Mouse (Mus musculus) hindbrain, postnatal 0 days (tissue): ENCODE data around the gene Cirbp. TPM values are rescaled to one million over a fixed set of nuclear protein-coding genes. Genes with fewer than 3 reads are reported as not detected.

Experiments
- ATAC-seq: fragments of 200-750 bp; cut with Nextera tagmentation; 2 replicates; pipeline ENCODE4 v1.8.0; 2017; ENCODE audit warnings: mild to moderate bottlenecking, moderate TSS enrichment, moderate library complexity
- DNase-seq: peaks from one replicate; pipeline ENCODE4 v3.0.0-alpha.2; 2015; ENCODE audit warnings: low spot score
- H3K27ac ChIP-seq: fragments of 300-500 bp; sonication (generic); 2 replicates; pipeline ENCODE4 v1.5.1; 2014; ENCODE audit warnings: mild to moderate bottlenecking
- H3K27me3 ChIP-seq: fragments of 300-500 bp; sonication (generic); 2 replicates; pipeline ENCODE4 v1.6.1; 2014; ENCODE audit warnings: low read length, mixed read lengths; ENCODE audit not compliant: insufficient read depth
- H3K36me3 ChIP-seq: fragments of 300-500 bp; sonication (generic); 2 replicates; pipeline ENCODE4 v1.6.1; 2014; ENCODE audit warnings: low read length, mixed read lengths; ENCODE audit not compliant: insufficient read depth
- H3K4me1 ChIP-seq: fragments of 300-500 bp; sonication (generic); 2 replicates; pipeline ENCODE4 v1.6.1; 2014; ENCODE audit warnings: antibody characterized with exemption, low read length, mixed read lengths; ENCODE audit not compliant: insufficient read depth
- H3K4me2 ChIP-seq: fragments of 300-500 bp; sonication (generic); 2 replicates; pipeline ENCODE4 v1.6.1; 2014; ENCODE audit warnings: low read depth, mild to moderate bottlenecking, low read length, moderate library complexity, mixed read lengths
- H3K4me3 ChIP-seq: fragments of 300-500 bp; sonication (generic); 2 replicates; pipeline ENCODE4 v1.5.1; 2014; ENCODE audit warnings: low read length
- H3K9ac ChIP-seq: fragments of 300-500 bp; sonication (generic); replicated peaks from 2 replicates; pipeline ENCODE4 v1.6.1; 2014; ENCODE audit warnings: mild to moderate bottlenecking, low read length, moderate library complexity, mixed read lengths
- H3K9me3 ChIP-seq: fragments of 300-500 bp; sonication (generic); 2 replicates; pipeline ENCODE4 v1.6.1; 2016; ENCODE audit warnings: low read length, mixed read lengths
- CTCF ChIP-seq: IDR thresholded peaks from 2 replicates; pipeline ENCODE4 v1.5.1; 2016; ENCODE audit warnings: antibody characterized with exemption, control low read depth, low read depth
- WGBS: fragments of 180-500 bp; shearing (Covaris S2); extraction: QIAGEN DNeasy Blood & Tissue Kit; methylation state at CpG from one replicate; pipeline ENCODE4 v1.1.7; 2014; 5-methylcytosine and 5-hydroxymethylcytosine counted together
- polyA plus RNA-seq: library from polyadenylated mRNA; unstranded; fragments of >200 nt; fragmentation: Nextera tagmentation; extraction: Ambion mirVana; gene quantifications from 2 replicates; pipeline ENCODE4 v1.2.1, GENCODE M21; 2015
- total RNA-seq: library from RNA; depleted of rRNA; stranded (reverse); fragments of >200 nt; gene quantifications from 2 replicates; pipeline ENCODE4 v1.2.3, GENCODE M21; 2014

Cirbp gene
- total and polyA plus RNA-seq, 2 experiments from 2014 or later, result 257 to 730 TPM

DNA sequence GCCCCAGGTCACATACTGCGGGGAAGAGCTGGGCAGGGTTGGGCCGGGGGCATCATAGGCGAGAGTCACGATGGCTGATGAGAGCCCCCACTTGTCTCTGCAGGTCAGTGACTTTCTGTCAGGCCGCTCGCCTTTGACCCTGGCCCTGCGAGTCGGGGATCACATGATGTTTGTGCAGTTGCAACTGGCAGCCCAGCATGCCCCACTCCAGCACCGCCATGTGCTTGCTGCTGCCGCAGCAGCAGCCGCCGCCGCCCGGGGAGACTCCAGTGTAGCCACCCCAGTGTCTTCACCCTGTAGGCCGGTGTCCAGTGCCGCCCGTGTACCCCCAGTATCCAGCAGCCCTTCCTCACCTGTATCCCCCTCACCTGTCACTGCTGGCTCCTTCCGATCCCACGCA lies 12.1 kb upstream of the Cirbp start:
- TF ChIP-seq CTCF, result no peak
- Histone ChIP-seq H3K27me3 (no peaks in the 10 kb centered on the region), H3K4me1 (peaks cover 19% of the 10 kb centered on the region; the same call in 1 of the 2 replicates), H3K27ac (peak overlapping the region; percentile 96; the same call in 1 of the 2 replicates), H3K9me3 (no peaks in the 10 kb centered on the region), H3K4me2 (peak overlapping the region; percentile 89), H3K36me3 (peaks cover 40% of the 10 kb centered on the region), H3K4me3 (no peak overlapping the region), H3K9ac (peak overlapping the region; percentile 99; the same call in 1 of the 2 replicates)
- ATAC-seq, result no peak
- WGBS, result 80% methylated on average over 19 of the region's 19 CpGs
- DNase-seq, result no peak

DNA sequence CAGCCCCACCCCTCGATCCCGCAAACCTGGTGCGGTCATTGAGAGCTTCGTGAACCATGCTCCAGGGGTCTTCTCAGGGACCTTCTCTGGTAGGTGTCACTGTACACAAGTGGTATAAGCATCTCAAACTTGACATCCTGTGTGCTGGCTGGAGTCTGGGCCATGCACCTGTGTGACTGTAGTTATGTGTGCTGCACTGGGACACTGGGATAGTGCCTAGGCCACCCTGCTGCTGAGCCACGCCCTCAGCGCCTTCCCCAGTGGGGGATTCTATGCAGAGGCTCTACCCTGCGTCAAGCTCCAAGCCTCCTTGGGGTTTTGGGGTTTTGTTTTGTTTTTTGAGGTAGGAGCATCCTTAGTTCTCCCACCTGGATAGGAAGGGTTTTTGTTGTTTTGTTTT lies 11.4 kb upstream of the Cirbp start:
- TF ChIP-seq CTCF, result no peak
- peak overlapping the region; percentile 96; the same call in 1 of the 2 replicates for H3K27ac ChIP-seq
- no peak for DNase-seq
- H3K9me3 ChIP-seq, result no peaks in the 10 kb centered on the region
- no peak overlapping the region for H3K4me2 ChIP-seq
- WGBS, result 75% methylated on average over 7 of the region's 7 CpGs
- peaks cover 19% of the 10 kb centered on the region; the same call in 1 of the 2 replicates for H3K4me1 ChIP-seq
- H3K36me3 ChIP-seq, result peaks cover 40% of the 10 kb centered on the region
- no peak overlapping the region for H3K9ac ChIP-seq
- ATAC-seq, result no peak
- no peak overlapping the region for H3K4me3 ChIP-seq
- no peaks in the 10 kb centered on the region for H3K27me3 ChIP-seq

DNA sequence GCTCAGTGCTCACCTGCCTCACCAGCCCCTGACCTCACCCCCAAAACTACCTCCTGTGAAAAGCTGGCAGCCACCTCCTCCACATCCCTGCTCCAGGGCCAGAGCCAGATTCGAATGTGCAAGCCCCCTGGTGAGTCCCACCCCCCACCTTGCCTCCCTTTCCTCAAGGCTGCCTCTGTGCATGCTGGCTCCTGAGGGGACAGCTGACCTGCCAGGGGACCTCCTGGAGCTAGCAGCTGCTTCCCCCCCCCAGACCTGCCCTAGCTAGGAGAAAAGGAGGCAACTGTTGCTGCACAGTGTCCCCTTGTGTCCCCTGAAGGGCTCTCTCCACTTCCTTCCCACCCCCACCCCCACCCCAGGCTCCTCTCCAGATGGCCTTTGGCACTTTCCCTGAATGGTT lies 10.5 kb upstream of the Cirbp start:
- Histone ChIP-seq H3K9ac (no peak overlapping the region), H3K4me1 (peaks cover 22% of the 10 kb centered on the region), H3K4me3 (no peak overlapping the region), H3K36me3 (peaks cover 40% of the 10 kb centered on the region), H3K27ac (peak overlapping the region; percentile 96), H3K4me2 (no peak overlapping the region), H3K9me3 (no peaks in the 10 kb centered on the region), H3K27me3 (no peaks in the 10 kb centered on the region)
- WGBS, result 13% methylated on average over 1 of the region's 1 CpGs
- ATAC-seq (no peak), DNase-seq (no peak)
- no peak for TF ChIP-seq CTCF

DNA sequence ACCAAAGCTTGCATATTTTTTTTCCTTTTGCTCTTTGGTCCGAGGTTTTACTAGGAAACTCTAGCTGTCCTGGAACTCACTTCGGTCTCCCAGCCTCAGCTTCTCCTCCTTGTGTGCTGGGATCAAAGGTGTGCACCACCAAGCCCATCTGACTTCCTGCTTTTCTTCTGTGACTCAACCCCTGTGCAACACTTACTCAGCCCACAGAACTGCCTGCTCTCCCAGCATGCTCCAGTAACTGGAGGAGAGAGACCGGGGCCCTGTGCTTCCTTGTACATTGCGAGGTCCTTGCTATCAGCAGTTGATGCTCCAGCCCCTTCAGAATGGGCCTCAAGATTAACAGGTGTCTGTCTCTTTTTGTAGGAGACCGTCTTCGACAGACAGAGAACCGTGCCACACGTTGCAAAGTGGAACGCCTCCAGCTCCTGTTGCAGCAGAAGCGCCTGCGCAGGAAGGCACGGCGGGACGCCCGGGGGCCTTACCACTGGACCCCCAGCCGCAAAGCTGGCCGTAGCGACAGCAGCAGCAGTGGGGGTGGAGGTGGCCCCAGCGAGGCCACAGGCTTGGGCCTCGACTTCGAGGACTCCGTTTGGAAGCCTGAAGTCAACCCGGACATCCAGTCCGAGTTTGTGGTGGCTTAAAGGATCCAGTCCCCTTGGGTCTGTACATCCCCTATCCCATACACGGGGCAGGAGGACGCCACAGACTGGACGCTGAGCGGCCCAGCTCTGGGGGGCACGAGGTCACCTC lies 9.6 kb upstream of the Cirbp start:
- peaks cover 30% of the 10 kb centered on the region for H3K4me1 ChIP-seq
- 79% methylated on average over 29 of the region's 29 CpGs for WGBS
- TF ChIP-seq CTCF, result no peak
- no peak for ATAC-seq
- H3K9me3 ChIP-seq, result no peaks in the 10 kb centered on the region
- no peak overlapping the region for H3K4me3 ChIP-seq
- H3K27ac ChIP-seq, result peak overlapping the region; percentile 96
- no peak for DNase-seq
- no peak overlapping the region; the same call in 1 of the 2 replicates for H3K9ac ChIP-seq
- H3K27me3 ChIP-seq, result no peaks in the 10 kb centered on the region
- no peak overlapping the region for H3K4me2 ChIP-seq
- H3K36me3 ChIP-seq, result peaks cover 40% of the 10 kb centered on the region

DNA sequence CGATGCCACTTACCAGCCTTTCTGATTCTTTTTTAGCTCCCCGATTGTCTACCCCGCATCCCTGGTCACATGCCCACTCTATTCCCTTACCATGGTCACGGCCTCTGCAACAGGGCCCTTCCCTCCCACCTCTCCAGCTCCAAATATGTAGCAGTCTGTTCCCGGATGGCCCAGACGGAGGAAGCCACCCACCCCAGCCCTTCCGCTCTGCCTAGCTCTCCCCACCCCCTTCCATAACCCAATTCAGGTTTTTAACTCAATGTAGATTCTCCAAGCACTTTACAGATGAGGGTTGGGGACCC lies 9.1 kb upstream of the Cirbp start:
- no peak for ATAC-seq

DNA sequence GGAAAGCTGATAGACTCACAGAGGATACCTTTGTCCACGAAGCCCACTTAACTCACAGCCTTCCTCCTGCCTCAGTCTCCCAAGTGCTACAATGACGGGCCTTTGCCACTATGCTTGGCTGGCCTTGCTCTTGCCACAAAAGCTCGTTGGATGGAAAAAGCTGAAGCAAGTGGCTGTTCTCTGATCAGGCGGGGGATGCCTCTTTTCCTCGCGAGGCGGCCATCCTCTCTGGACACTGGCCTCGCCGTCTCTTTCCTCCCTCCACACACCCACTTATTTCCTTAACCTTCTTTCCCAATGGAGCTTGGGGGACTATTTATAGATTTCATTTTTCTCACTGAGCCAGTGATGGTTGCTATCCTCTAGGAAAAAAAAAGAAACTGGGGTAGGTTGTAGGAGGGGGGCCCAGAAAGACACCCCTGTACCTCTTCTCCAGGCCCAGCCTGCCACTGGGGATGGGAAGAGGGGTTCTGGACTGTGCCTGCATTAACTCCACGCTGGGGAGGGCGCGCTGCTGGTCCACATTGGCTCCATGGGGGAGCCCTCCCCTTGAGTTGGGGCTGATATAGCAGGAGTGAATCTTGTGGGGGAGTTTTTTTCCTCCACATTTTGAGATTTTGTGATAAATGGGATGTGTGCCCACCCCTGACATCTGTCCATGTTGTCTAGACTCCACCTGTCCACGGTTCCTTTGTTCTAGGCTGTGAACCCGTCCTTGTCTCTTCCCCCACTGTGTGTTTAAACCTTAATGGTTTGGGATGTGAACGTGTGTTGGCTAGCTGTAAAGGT lies 8.4 kb upstream of the Cirbp start:
- H3K27me3 ChIP-seq, result no peaks in the 10 kb centered on the region
- peak overlapping the region; percentile 96 for H3K27ac ChIP-seq
- H3K36me3 ChIP-seq, result peaks cover 40% of the 10 kb centered on the region
- no peak overlapping the region for H3K4me3 ChIP-seq
- 0 out of 2 replicates have a peak overlapping the region, but pooled peaks have one; percentile 9 for H3K9ac ChIP-seq
- TF ChIP-seq CTCF, result no peak
- no peak overlapping the region for H3K4me2 ChIP-seq
- WGBS, result 36% methylated on average over 15 of the region's 15 CpGs
- peak; percentile 46 for DNase-seq
- H3K9me3 ChIP-seq, result no peaks in the 10 kb centered on the region
- peaks cover 24% of the 10 kb centered on the region for H3K4me1 ChIP-seq
- ATAC-seq, result no peak

More for the DNA sequence above, 9.1 kb upstream of the Cirbp start:
- peak overlapping the region; percentile 96 for H3K27ac ChIP-seq
- H3K27me3 ChIP-seq, result no peaks in the 10 kb centered on the region
- no peak overlapping the region; the same call in 1 of the 2 replicates for H3K9ac ChIP-seq
- 43% methylated on average over 7 of the region's 7 CpGs for WGBS
- DNase-seq, result no peak
- H3K4me2 ChIP-seq, result no peak overlapping the region
- peaks cover 40% of the 10 kb centered on the region for H3K36me3 ChIP-seq
- TF ChIP-seq CTCF, result no peak
- no peaks in the 10 kb centered on the region for H3K9me3 ChIP-seq
- H3K4me3 ChIP-seq, result no peak overlapping the region
- peaks cover 30% of the 10 kb centered on the region for H3K4me1 ChIP-seq
